Mouse (Mus musculus): ENCODE data around the gene Cadm1.

- TF ChIP-seq CTCF (IDR thresholded peaks at IDR 0.05) (no peak), EP300 (IDR thresholded peaks at IDR 0.05) (no peak)
These were observed 162.9 kb downstream of the Cadm1 start for GRCm38 (mm10) chr9:47692911-47693310.
